Mouse (Mus musculus) layer of hippocampus, adult 8-10 months (tissue): ENCODE data around the gene Prkd3. TPM values are rescaled to one million over a fixed set of nuclear protein-coding genes. Genes with fewer than 3 reads are reported as not detected.

Experiments
- DNase-seq, 2 experiments: peaks; one replicate each; pipeline ENCODE4 v3.0.0; 2022; ENCODE audit warnings: low spot score in 2 of 2
- total RNA-seq, 4 experiments: library from RNA; stranded (reverse); gene quantifications; 2 replicates each; pipeline ENCODE4 v1.2.4; 2022

Gene Prkd3
- 10 to 100 TPM; 13.5 to 16.7 (median 15.2) TPM for total RNA-seq

DNA sequence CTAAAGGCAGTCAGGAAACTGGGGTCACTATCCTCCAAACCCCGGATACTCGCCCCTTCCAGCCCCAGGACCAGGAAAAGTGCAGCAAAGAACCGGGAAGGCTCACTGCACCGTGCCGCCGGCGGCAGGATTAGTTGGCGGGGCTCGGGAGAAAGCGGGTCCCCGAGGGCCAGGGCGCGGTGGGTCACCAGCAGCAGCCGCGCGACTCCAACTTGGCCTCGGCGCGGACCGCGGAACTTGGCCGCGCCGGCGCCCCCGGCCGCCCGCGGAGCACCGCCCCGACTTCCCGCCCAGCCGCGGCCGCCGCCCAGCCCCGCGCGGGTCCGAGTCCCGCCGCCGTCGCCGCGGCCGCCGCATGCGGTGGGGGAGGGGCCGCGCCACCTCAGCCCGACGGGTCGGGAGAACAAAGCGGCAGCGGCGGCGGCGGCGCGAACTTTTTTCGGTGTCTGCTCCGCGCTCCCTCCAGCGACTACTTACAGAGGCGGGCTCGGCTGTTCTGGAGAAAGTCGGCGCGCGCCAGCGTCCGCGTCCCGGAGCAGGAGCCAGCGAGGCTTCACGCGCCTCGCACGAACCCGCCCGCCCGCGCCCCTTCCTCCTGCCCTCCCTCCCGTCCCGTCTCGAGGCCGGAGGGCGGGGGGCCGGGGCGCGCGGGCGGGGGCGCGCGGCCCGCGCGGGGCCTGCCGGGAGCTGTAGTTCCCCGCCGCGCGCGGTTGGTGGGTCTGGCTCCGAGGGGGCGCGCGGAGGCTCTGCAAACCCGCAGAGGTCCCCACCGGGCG is at the start of gene Prkd3:
Gene Prkd3 (minus strand): TSS at position 609 of the 776 bp plus-strand sequence.
- peak in 1 of 2 experiments; percentile 19 for DNase-seq

DNA sequence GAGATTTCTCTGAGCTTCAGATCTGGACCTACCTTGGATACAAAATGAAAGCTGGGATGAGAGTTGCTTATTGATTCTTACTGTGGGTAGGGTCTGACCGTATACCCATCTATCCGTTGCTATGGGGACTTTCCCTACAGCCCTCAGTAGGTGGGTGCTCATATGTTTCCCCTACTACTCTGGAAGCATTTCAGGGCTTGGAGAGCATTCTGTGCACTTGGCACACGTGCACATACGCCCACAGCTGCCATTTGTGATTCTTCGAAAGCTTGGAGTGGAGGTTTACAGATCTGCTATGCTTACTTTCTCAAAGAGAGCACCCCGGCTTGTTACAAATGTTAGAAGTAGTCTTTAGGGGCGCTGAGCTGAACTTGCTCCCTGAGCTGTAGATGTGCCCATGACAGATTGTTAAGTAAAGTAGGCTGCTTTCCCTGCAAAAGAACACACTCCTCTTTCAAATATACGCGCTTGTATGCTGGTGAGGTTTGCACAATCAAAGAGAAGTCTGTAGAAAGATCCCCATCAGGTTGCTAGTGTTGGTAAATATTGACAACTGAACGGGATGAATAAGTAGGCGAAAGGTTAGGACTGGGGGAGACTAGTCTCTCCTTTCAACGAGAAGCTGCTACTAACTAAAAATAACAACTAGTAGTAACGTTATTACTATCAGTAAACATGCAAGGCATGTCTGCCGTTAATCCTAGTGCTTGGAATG is 49.3 kb upstream of the Prkd3 start:
- peak; percentile 68 for DNase-seq

DNA sequence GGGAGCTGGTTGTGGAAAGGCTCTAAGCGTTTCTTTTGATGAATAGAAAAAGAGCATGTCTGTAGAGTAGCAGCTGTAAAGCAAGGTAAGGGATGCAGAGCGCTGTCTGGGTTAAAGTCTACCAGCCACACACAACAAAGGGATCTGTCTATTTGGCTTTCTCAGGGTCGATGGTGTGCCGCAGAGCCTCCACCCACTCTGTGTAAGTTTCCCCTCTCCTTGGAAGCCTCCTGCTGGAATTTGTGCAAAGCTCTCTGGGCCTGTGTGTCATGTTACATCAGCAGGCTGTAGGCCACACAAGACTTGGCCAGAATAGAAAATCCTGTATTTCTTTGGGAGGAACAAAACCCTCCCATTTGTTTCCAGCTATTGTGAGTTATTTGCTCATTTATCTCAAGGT is 48.4 kb upstream of the Prkd3 start:
- no peak for DNase-seq

DNA sequence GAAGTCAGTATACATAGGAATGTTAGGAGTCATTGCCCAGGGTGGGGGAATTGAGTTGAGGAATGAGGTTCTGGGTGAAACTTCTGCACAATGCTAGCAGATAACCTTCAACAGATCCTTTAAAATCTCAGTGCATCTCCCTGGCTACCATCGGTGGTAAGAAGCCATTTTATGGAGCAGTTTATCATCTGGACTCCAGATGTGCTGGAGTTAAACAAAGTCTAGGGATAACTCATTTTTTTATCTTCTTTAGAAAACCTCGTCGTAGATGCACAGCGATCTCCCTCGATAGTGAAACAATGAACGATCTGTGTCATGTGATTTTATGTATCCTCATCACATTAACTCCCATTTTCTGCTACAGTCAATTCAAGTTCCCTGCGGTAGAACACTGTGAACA is 48.0 kb upstream of the Prkd3 start:
- no peak for DNase-seq

DNA sequence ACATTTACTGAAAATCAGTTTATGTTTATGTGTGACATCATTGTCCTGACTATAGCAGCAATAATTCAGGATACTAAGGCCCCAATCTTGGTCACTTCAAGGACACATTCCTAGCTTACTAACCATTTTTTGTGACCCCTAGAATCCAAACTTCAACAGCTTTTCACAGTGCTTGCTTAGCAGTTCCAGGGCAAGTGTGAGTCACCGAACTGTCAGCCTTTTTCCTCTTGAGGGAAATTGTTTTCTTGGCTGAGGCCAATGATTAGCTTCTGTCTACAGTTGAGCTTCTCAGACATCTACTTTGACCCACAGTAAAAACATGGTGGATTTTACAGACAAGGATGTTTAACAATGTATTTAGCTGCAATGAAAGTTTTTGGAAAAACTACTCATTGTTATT is 43.6 kb upstream of the Prkd3 start:
- DNase-seq: no peak

DNA sequence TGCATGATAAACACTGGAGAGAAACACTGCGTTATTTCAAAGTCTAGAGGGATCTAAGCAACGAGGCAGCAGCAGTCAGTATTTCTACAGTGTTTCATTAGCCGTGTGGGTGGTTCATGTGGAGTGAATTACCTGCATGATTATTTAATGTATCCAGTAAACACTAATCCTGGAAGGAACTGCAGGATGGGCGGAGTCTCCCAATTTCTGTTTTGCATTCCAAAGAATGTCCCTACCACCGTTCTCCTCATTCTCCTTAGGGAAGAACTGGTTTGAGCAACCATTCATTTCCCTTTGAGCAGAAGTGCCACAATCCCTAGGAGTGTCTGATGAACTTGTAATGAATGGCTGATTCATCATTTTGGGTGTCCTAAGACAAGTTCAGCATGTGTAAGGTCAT is 39.6 kb upstream of the Prkd3 start:
- no peak for DNase-seq

DNA sequence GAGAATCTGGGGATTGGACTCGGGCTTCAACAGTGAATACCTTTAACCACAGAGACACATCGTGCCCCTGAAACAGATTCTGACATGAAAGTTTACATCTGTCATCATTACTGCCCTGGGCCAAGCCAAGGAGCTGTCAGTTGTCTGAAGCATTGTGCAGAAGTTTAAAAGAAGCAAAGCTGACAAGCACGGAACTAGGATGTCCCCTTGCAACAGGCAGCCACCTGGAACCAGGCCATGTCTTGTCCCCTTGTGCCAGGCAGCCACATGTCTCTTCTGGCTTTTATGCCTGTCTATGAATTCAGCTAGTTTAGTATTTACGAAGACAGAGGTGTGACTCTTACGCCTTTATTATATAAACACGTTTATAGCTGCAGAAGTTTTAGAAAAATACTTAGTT is 37.7 kb upstream of the Prkd3 start:
- DNase-seq: no peak

DNA sequence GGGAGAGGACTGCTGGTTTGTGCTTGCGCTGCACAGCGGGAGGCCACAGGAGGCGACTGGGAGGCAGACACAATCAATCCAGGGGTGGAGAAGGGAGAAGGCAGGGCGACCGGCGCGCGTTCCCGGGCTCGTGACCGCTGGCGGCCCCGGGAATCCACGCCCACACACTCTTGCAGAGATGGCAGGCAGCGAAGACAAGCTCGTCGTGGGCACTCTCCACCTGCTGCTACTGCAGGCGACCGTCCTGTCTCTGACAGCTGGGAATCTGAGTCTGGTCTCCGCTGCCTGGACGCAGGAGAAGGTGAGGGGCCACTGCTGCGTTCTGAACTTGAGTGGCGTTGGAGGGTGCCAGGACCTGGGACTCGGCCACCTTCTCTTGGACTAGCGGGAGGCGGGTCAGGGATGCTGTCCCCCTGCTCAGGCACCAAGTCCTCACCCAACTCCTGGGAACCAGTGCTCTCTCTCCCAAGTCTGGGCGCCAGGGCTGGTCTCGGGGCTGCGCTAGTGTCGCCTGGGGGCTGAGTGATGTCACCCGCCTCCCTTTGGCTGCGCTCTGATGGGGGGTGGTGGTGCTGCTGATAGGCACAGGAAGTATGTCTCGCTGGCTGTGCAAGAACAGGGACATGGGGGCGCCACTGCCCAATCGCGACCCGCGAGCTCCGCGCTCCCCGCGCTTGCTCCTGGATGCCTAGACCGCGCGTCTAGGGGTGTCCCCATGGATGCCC is 31.6 kb upstream of the Prkd3 start:
- DNase-seq: peak; percentile 24 to 37

DNA sequence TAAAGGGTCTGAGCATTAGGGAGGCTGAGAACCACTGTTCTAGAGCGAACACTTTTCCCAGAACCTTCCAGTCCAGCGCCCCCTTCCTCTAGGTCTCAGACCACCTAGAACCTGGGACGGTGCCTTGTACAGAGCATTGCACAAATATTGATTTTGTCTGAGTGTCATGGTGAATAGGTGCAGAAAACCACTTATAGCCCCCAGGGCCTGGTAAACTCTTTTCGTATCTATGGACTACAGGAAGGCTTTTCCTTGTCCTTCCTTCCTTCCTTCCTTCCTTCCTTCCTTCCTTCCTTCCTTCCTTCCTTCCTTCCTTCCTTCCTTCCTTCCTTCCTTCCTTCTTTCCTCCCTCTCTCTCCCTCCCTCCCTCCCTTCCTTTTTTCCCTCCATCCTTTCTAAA is 31.0 kb upstream of the Prkd3 start, which contains the start of gene Qpct:
Gene Qpct (plus strand): TSS at position 301 of the 400 bp plus-strand sequence.
- DNase-seq: no peak

DNA sequence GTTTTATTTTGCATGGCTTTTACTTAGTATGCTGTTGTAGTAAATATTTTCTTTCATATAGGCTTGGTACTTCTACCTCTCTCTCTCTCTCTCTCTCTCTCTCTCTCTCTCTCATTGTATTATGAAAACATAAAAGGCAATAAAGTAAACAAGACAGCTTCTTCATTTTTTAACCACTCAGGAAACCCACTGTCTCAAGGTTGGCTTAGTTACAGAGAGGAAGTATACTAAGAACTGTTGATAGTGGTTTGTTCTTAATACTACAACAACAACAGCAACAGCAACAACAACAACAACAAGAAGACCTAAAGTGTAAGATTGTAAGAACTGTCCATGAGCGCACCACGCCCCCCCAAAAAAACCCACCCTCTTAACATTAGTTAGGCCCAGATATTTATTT is 23.1 kb upstream of the Prkd3 start:
- no peak for DNase-seq

DNA sequence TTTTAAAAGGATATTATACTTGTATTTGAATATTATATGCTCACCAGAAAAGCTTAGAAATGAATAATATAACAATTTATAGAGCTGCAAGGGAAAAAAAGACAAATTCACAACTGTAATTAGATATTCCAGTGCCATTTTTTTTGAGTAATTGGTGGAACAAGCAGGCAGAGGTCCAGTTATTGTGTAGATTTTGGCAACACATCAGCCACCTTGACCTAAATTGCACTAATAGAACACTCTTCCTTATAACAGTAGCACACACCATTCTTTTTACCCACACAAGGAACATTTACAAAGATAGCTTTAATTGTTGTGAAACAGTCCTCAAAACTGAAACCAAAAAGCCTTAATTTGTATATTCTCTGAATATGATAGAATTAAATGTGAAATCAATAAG is 19.0 kb upstream of the Prkd3 start:
- no peak for DNase-seq

DNA sequence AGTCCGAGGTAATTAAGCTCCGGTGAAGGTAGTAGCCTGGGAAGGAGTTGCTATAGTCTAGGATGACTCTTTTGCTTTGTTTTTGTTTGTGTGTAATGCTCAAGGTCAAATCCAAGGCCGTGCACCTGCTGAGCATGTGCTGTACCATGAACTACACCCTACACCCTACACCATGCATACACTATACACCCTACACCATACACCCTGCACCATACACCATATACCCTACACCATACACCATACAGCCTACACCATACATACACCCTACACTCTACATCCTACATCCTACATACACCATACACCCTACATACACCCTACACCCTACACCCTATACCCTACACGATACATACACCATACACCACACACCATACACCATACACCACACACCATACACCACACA is 12.2 kb upstream of the Prkd3 start:
- DNase-seq: no peak

DNA sequence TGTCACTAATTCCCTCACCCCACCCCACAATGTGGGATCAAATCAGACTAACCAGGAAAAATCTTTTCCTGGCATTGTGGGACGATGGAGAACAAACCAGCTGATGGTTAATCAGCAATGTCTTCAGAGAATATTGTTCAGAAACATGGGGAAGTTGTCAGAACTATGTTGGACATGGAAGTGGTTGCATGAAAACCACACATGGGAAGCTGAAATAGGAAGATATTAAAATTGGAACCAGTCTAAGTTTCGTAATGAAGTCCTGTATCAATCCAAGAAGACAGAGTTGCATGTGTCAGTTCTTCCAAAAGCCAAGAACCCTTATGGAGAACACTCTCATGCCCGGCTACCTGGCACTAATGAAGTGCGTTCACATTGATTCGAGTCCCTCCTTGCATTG is 11.0 kb upstream of the Prkd3 start:
- DNase-seq: no peak

DNA sequence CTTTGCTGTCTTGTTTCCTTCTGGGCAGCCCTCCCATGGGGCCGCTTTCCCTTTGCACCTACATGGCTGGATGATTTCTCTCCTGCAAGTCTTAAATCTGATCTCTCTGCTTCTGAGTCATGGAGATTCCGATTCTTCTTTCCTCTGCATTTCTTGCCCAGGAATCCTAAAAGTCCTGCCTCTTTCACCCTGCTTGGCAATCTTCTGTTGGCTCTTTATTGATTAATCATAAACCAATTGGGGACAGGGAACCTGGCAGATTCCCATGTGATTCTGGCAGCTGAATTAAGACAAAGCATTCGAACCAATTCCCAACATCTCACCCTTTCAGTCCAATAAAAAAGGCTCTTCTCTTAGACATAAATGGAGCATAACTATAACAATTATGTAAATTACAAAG is 8.6 kb upstream of the Prkd3 start:
- DNase-seq: no peak

DNA sequence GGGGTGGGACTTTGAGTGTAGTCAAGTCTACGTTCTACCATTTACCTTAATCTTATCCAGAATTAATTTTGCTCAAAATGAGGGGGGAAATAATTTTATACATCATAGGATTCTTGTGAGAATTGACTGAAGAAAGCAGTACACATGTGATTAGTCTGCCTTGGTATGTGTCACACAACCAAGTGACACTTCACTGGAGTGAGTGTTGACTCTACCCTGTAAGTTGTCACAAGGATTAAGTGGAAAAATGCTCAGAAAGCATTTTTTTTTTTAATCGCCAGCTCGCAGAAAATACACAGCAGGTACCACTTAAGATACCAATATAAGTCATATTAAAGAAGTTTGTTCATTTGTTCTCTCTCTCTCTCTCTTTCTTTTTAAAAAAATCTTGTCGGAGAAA is 3.9 kb upstream of the Prkd3 start:
- DNase-seq: no peak

DNA sequence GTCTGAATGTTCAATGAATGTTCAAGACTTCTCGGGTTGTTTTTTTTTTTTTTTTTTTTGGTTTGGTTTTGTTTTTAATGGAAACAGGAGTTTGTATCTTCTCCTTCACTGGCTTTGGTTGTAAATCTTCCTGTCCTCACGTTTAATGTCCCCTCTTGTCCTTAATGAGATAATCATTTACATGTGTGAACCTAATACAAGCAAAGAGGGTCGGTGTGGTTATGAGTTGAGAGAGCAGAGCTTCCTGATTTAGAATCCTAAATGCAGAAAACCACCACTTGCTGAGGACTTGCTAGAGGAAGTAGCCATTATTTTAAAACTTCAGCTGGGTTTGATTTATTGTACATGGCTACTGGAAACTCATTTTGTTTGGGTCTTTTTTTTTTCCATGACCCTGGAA is 2.1 kb upstream of the Prkd3 start:
- DNase-seq: no peak

DNA sequence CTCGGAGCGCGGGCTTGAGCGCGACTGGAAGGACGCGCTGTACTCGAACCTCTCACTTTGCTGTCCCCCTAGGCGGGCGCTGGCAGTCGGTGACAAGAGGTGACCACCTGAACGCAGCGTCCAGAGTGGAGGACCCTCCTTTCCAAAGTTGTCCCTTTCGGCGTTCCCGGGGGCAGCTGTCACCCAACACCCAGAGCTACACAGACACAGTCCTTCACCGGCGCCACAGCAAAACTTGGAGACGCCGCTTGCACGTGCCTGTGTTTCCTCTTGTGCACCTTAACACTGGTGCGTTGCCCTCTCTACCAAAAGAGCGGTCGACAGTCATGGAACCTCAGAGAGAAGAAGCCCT is 344 bp upstream of the Prkd3 start:
- DNase-seq: no peak

DNA sequence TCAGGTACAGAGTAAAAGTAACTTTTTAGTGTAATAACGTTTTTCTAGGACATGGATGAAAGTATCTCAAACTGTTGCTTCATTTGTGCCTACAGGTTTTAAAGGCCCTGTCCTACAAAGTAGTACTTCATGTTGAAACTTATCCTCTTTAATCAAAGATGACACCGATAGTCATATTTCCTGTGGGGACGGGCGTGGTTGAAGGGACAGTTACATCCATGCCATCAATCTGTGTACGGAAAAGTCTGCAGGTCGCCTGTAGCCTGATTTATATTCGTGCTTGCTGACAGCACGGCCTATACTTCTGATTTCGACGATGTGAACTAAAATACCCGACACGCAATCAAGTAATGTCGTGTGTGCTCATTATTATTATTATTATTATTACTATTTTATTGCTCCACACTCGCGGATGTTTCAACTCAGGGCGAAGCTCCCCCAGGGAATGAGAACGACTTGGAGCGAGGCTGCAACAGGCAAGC is 849 bp downstream of the Prkd3 start:
- no peak for DNase-seq

DNA sequence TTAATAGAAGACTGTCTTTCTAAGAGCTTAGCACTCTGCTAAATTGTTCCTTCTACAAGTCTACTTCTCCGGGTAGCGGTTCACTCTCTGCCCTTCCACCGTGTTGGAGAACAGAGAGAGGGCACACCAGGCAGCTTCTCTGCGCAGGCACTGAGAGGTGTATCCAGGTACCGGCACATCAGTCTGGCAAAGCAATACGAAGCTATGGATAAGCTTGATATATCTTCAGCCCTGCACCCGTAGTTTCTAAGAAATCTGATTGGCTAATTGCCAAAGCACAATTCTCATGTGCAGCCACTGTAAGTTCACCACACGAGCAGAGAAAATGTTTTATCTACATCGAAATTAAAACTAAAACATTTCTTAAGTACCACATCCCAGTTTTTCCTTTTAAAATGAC is 2.2 kb downstream of the Prkd3 start:
- no peak for DNase-seq

DNA sequence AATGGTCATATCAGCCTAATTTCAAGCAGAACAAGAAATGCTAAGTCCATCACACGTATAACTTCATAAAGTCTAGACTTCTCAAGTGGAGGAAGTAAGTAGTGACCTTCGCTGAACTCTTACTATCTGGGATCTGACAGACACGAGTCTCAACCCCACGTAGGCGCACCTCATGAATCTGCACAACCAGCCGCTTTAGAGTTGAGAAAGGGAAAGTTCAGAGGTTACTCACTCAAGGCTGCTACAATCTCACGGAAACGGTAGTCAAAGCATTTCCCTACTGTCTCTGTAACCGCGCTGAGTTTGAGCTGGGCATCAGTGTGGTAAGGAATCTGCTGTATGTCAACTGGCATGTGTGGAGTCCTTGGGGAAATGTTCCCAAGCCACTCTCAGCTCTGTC is 4.8 kb downstream of the Prkd3 start:
- DNase-seq: no peak

DNA sequence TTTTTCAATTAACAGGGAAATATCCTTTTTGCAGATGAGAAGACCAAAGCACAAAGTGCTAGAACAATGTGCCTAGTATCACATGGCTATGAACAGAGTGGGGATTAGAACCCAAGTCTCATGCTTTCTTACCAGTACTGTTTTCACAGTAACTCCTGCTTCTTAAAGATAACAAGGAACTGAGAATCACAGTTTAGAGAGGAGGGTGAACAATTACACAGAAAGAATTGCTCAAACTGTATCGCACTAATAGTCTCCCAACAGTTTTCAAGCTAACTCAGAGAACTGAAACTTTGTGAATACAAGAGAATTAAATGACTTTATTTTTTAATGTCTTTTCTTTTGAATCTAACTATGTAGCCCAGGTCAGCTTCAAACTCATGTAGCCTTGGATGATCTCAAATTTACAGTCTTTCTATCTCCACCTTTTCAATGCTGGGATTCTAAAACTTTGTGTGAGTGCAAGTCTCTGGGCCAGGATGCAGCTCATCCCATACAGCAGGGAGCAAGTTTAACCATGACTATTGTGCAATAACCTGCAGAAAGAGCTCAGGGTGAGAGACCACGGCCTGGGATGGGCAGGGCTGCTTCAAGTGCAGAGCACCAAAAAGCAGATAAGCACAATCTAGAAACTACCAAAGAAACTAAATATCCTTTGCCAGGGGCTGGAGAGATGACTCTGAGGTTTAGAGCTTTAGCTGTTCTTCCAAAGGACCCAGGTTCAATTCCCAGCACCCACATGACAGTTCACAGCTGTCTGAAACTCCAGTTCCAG is 5.5 kb downstream of the Prkd3 start:
- DNase-seq: no peak

DNA sequence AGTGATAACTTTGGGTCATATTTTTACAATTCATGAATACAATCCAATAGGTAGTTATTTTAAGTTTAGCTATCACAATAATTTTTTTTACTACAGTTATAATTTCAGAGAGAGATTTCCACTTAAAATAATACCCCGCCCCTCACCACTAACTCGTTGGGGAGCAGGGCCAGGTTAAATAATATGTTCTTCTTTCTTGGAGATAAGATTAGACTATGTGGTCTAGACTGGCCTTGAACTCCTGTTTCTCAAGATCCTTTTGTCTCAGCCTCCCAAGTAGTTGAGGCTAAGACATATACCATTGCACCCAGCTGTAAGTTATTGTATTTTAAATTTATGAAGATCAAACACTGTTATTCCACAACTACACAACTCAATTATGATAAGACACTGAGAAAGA is 7.0 kb downstream of the Prkd3 start:
- no peak for DNase-seq
